Mouse (Mus musculus) layer of hippocampus, adult 11-12 months (tissue): ENCODE measurements at regions not wholly inside any gene's neighbourhood (a gene's known extent, or its start where the extent isn't known, plus 50 kb on each side); places are given as distances from the start of the nearest gene placed in this dataset.

Source experiments
- DNase-seq: peaks from one replicate; pipeline ENCODE4 v3.0.0; 2022; ENCODE audit warnings: low spot score

- no peak for DNase-seq
Measured at GRCm38 (mm10) chr9:120676771-120677170, 105.5 kb downstream of the Rpl14 start.

GRCm38 (mm10) chr9:120677216-120677615 lies 106.0 kb downstream of the Rpl14 start:
- no peak for DNase-seq

GRCm38 (mm10) chr9:120679822-120680426 lies 108.7 kb downstream of the Rpl14 start:
- no peak for DNase-seq

- DNase-seq, result no peak
Measured at GRCm38 (mm10) chr9:120681404-120681803, 110.2 kb downstream of the Rpl14 start.

GRCm38 (mm10) chr9:120685961-120686360 lies 114.7 kb downstream of the Rpl14 start:
- no peak for DNase-seq

- DNase-seq, result no peak
Measured at GRCm38 (mm10) chr9:120689025-120689424, 117.8 kb downstream of the Rpl14 start.

GRCm38 (mm10) chr9:120690510-120690909 lies 119.3 kb downstream of the Rpl14 start:
- no peak for DNase-seq

GRCm38 (mm10) chr9:120690961-120691941 lies 120.0 kb downstream of the Rpl14 start:
- peak; percentile 70 for DNase-seq

- DNase-seq, result no peak
Measured at GRCm38 (mm10) chr9:120691971-120692401, 120.7 kb downstream of the Rpl14 start.

GRCm38 (mm10) chr9:120694457-120694856 lies 123.2 kb downstream of the Rpl14 start:
- DNase-seq, result no peak

GRCm38 (mm10) chr9:120695966-120696365 lies 124.7 kb downstream of the Rpl14 start:
- DNase-seq, result no peak

GRCm38 (mm10) chr9:120697749-120698148 lies 126.5 kb downstream of the Rpl14 start:
- no peak for DNase-seq

GRCm38 (mm10) chr9:120699781-120700180 lies 128.5 kb downstream of the Rpl14 start:
- DNase-seq, result no peak

- peak; percentile 48 for DNase-seq
Measured at GRCm38 (mm10) chr9:120702836-120703235, 131.6 kb downstream of the Rpl14 start.

GRCm38 (mm10) chr9:120703291-120703930 lies 132.2 kb downstream of the Rpl14 start:
- no peak for DNase-seq

- DNase-seq, result no peak
Measured at GRCm38 (mm10) chr9:120706562-120707198, 135.4 kb downstream of the Rpl14 start.

- no peak for DNase-seq
Measured at GRCm38 (mm10) chr9:120708507-120708906, 137.3 kb downstream of the Rpl14 start.

GRCm38 (mm10) chr9:120709146-120709655 lies 138.0 kb downstream of the Rpl14 start:
- no peak for DNase-seq

- DNase-seq, result no peak
Measured at GRCm38 (mm10) chr9:120712987-120713386, 141.7 kb downstream of the Rpl14 start.

- peak; percentile 43 for DNase-seq
Measured at GRCm38 (mm10) chr9:120715665-120716121, 144.4 kb downstream of the Rpl14 start.

GRCm38 (mm10) chr9:120718812-120719211 lies 147.6 kb downstream of the Rpl14 start:
- no peak for DNase-seq
